Mouse (Mus musculus): ENCODE measurements around the gene 1600002K03Rik. TPM values are rescaled to one million over a fixed set of nuclear protein-coding genes. Genes with fewer than 3 reads are reported as not detected.
A peak's percentile ranks its signal among the peaks of the same experiment; 100 is the strongest.

The 1600002K03Rik gene
- polyA plus RNA-seq, 1 experiment from 2014 or later, result 14.1 TPM

DNA sequence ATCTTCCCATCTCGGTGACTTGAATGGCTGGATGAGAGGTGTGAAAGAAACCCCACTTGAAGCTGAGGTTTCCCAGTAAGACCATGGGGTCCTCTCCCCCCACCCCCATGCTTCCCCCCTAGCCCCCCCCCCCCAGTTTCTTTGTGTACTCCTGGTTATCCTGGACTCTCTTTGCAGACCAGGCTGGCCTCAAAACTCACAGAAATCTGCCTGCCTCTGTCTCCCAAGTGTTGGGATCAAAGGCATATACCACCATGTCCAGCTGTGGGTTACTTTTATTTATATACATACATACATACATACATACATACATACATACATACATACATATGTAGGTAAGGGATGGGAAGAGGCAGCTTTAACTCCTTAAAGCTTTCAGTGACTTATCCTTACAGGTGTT is 3.7 kb upstream of the 1600002K03Rik start:
- ATAC-seq (ENCODE audit: low FRiP score, low TSS enrichment), result no peak
- H3K9ac ChIP-seq (ENCODE audit: low read length), result no peak overlapping the region
- H3K36me3 ChIP-seq (ENCODE audit: control insufficient read depth, insufficient read depth, low read length), result peaks cover 24% of the 10 kb centered on the region
- H3K4me3 ChIP-seq (ENCODE audit: low read depth, low read length), result peak overlapping the region; percentile 89
- H3K4me2 ChIP-seq (replicated peaks; ENCODE audit: low read depth), result peak overlapping the region; percentile 62
- no peak overlapping the region; the same call in 1 of the 2 replicates for H3K27ac ChIP-seq (replicated peaks)
- H3K27me3 ChIP-seq (ENCODE audit: control insufficient read depth, insufficient read depth, low read length), result no peaks in the 10 kb centered on the region
- H3K9me3 ChIP-seq (ENCODE audit: control insufficient read depth, low read length), result no peaks in the 10 kb centered on the region
- no peak for DNase-seq (ENCODE audit: low spot score)
- TF ChIP-seq EP300 (optimal IDR thresholded peaks at IDR 0.05) (no peak), CTCF (IDR thresholded peaks at IDR 0.05; ENCODE audit: low read depth) (no peak)
- H3K4me1 ChIP-seq (replicated peaks; ENCODE audit: control insufficient read depth, insufficient read depth), result peaks cover 13% of the 10 kb centered on the region
- WGBS, result 50% methylated on average over 1 of the region's 1 CpGs

- no peak overlapping the region for H3K4me2 ChIP-seq (replicated peaks; ENCODE audit: low read depth)
- DNase-seq (ENCODE audit: low spot score) (no peak), ATAC-seq (ENCODE audit: low FRiP score, low TSS enrichment) (no peak)
- H3K4me1 ChIP-seq (replicated peaks; ENCODE audit: control insufficient read depth, insufficient read depth), result peaks cover 8% of the 10 kb centered on the region
- peaks cover 24% of the 10 kb centered on the region for H3K36me3 ChIP-seq (ENCODE audit: control insufficient read depth, insufficient read depth, low read length)
- H3K4me3 ChIP-seq (ENCODE audit: low read depth, low read length), result no peak overlapping the region
- no peak overlapping the region for H3K9ac ChIP-seq (ENCODE audit: low read length)
- TF ChIP-seq EP300 (optimal IDR thresholded peaks at IDR 0.05), result no peak
- TF ChIP-seq CTCF (IDR thresholded peaks at IDR 0.05; ENCODE audit: low read depth), result no peak
- H3K9me3 ChIP-seq (ENCODE audit: control insufficient read depth, low read length), result no peaks in the 10 kb centered on the region
- WGBS, result 86% methylated on average over 7 of the region's 7 CpGs
- no peaks in the 10 kb centered on the region for H3K27me3 ChIP-seq (ENCODE audit: control insufficient read depth, insufficient read depth, low read length)
- no peak overlapping the region for H3K27ac ChIP-seq (replicated peaks)
These were observed 3.1 kb upstream of the 1600002K03Rik start for GRCm38 (mm10) chr10:80169651-80170050.

- H3K4me3 ChIP-seq (ENCODE audit: low read depth, low read length), result no peak overlapping the region
- DNase-seq (ENCODE audit: low spot score) (no peak), ATAC-seq (ENCODE audit: low FRiP score, low TSS enrichment) (no peak)
- 96% methylated on average over 16 of the region's 16 CpGs for WGBS
- no peaks in the 10 kb centered on the region for H3K27me3 ChIP-seq (ENCODE audit: control insufficient read depth, insufficient read depth, low read length)
- no peak overlapping the region; the same call in 1 of the 2 replicates for H3K27ac ChIP-seq (replicated peaks)
- no peaks in the 10 kb centered on the region for H3K9me3 ChIP-seq (ENCODE audit: control insufficient read depth, low read length)
- peaks cover 24% of the 10 kb centered on the region for H3K36me3 ChIP-seq (ENCODE audit: control insufficient read depth, insufficient read depth, low read length)
- TF ChIP-seq EP300 (optimal IDR thresholded peaks at IDR 0.05) (no peak), CTCF (IDR thresholded peaks at IDR 0.05; ENCODE audit: low read depth) (no peak)
- no peak overlapping the region for H3K9ac ChIP-seq (ENCODE audit: low read length)
- H3K4me2 ChIP-seq (replicated peaks; ENCODE audit: low read depth), result no peak overlapping the region
- 0 out of 2 replicates have a peak, but pooled peaks cover 7% of the 10 kb centered on the region for H3K4me1 ChIP-seq (replicated peaks; ENCODE audit: control insufficient read depth, insufficient read depth)
These were observed 2.7 kb upstream of the 1600002K03Rik start for GRCm38 (mm10) chr10:80170052-80170451.

- DNase-seq (ENCODE audit: low spot score) (no peak), ATAC-seq (ENCODE audit: low FRiP score, low TSS enrichment) (no peak)
- Histone ChIP-seq H3K27me3 (ENCODE audit: control insufficient read depth, insufficient read depth, low read length) (no peaks in the 10 kb centered on the region), H3K4me1 (replicated peaks; ENCODE audit: control insufficient read depth, insufficient read depth) (0 out of 2 replicates have a peak, but pooled peaks cover 6% of the 10 kb centered on the region), H3K9me3 (ENCODE audit: control insufficient read depth, low read length) (no peaks in the 10 kb centered on the region), H3K4me3 (ENCODE audit: low read depth, low read length) (no peak overlapping the region), H3K4me2 (replicated peaks; ENCODE audit: low read depth) (no peak overlapping the region), H3K27ac (replicated peaks) (no peak overlapping the region; the same call in 1 of the 2 replicates), H3K36me3 (ENCODE audit: control insufficient read depth, insufficient read depth, low read length) (peaks cover 24% of the 10 kb centered on the region), H3K9ac (ENCODE audit: low read length) (no peak overlapping the region)
- WGBS, result 92% methylated on average over 19 of the region's 19 CpGs
- no peak for TF ChIP-seq EP300 (optimal IDR thresholded peaks at IDR 0.05)
These were observed 2.1 kb upstream of the 1600002K03Rik start for GRCm38 (mm10) chr10:80170601-80171021.

DNA sequence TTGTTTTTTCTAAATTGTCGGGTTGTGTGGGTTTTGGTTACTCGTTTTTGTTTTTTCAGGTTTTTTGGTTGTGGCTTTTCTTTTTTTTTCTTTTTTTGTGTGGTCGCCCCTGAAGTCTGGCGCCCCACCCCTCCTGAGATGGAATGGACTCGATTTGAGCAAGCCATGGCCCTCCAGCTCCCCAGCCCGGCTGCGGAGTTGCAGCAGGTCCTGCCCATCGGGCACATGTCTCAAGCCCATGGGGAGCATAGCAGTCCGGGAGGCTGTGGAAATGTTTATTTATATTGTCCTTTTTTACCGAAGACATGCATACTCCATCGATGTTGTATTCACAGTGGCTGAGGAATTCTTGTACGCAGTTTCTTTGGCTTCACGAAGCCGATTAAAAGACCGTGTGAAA is 1.5 kb upstream of the 1600002K03Rik start:
- DNase-seq (ENCODE audit: low spot score) (no peak), ATAC-seq (ENCODE audit: low FRiP score, low TSS enrichment) (no peak)
- no peak for TF ChIP-seq CTCF (IDR thresholded peaks at IDR 0.05; ENCODE audit: low read depth)
- TF ChIP-seq EP300 (optimal IDR thresholded peaks at IDR 0.05), result no peak
- 79% methylated on average over 15 of the region's 15 CpGs for WGBS
- no peak overlapping the region for H3K4me2 ChIP-seq (replicated peaks; ENCODE audit: low read depth)
- 0 out of 2 replicates have a peak overlapping the region, but pooled peaks have one; percentile 40 for H3K27ac ChIP-seq (replicated peaks)
- H3K4me1 ChIP-seq (replicated peaks; ENCODE audit: control insufficient read depth, insufficient read depth), result 0 out of 2 replicates have a peak, but pooled peaks cover 5% of the 10 kb centered on the region
- H3K9ac ChIP-seq (ENCODE audit: low read length), result no peak overlapping the region
- H3K9me3 ChIP-seq (ENCODE audit: control insufficient read depth, low read length), result no peaks in the 10 kb centered on the region
- no peaks in the 10 kb centered on the region for H3K27me3 ChIP-seq (ENCODE audit: control insufficient read depth, insufficient read depth, low read length)
- no peak overlapping the region for H3K4me3 ChIP-seq (ENCODE audit: low read depth, low read length)
- peaks cover 24% of the 10 kb centered on the region for H3K36me3 ChIP-seq (ENCODE audit: control insufficient read depth, insufficient read depth, low read length)

DNA sequence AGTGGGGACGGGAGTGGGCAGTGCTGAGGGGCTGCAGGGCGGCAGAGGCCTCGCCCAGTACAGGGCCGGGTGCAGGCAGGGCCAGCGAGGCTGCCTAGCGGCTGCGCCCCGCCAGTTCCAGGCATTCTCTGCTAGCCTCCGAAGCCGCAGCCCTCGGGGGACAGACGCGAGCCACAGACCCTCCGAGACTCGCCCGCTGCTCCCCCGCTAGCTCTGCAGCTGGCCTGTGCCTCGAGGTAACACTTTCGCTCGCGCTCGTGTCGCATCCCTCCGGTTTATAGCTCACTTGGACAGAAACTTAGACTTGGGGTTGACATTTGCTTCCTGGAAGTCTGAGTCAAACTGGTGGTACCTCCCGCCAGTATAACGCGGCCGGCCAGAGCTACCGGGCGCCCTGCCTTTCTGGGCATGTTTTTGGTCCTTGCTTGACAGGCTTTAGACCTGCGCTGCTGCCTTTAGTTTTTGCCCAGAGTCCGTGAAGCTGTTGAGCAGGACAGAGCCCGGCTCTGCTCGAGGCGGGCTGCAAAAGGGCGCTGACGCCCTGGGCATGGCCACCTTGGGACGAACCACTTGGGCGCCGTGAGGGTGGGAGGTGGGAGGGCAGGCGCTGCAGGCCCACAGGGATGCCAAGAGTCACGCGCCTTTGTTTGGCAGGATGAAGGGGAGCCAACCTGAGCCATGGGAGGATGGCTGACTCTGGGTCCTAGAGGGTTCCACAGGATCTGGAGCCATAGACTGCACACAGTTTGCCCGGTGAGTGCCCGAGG is 801 bp upstream of the 1600002K03Rik start:
- H3K27me3 ChIP-seq (ENCODE audit: control insufficient read depth, insufficient read depth, low read length), result no peaks in the 10 kb centered on the region
- WGBS, result 80% methylated on average over 45 of the region's 45 CpGs

More for the DNA sequence above, 801 bp upstream of the 1600002K03Rik start:
- Histone ChIP-seq H3K36me3 (ENCODE audit: control insufficient read depth, insufficient read depth, low read length) (peaks cover 24% of the 10 kb centered on the region), H3K9ac (ENCODE audit: low read length) (peak overlapping the region; percentile 60; the same call in 1 of the 2 replicates), H3K4me3 (ENCODE audit: low read depth, low read length) (peak overlapping the region; percentile 55; the same call in 1 of the 2 replicates), H3K27ac (replicated peaks) (peak overlapping the region; percentile 95), H3K4me1 (replicated peaks; ENCODE audit: control insufficient read depth, insufficient read depth) (0 out of 2 replicates have a peak, but pooled peaks cover 5% of the 10 kb centered on the region), H3K9me3 (ENCODE audit: control insufficient read depth, low read length) (no peaks in the 10 kb centered on the region), H3K4me2 (replicated peaks; ENCODE audit: low read depth) (peak overlapping the region; percentile 56)
- ATAC-seq (ENCODE audit: low FRiP score, low TSS enrichment) (no peak), DNase-seq (ENCODE audit: low spot score) (no peak)
- TF ChIP-seq CTCF (IDR thresholded peaks at IDR 0.05; ENCODE audit: low read depth), result no peak
- no peak for TF ChIP-seq EP300 (optimal IDR thresholded peaks at IDR 0.05)
